Mouse (Mus musculus) hindbrain, embryonic 16.5 days (tissue): ENCODE results near the gene P3h4. TPM values are rescaled to one million over a fixed set of nuclear protein-coding genes. Genes with fewer than 3 reads are reported as not detected.
"Not testable (repeated sequence)": the region's sequence is repeated elsewhere in the genome, so short reads cannot be mapped to it uniquely, and the experiment has no call there.

Experiments used
- ATAC-seq: fragments of 200-750 bp; cut with Nextera tagmentation; 2 replicates; pipeline ENCODE4 v1.8.0; 2017; ENCODE audit warnings: moderate TSS enrichment, moderate library complexity
- H3K27ac ChIP-seq: fragments of 300-500 bp; sonication (generic); 2 replicates; pipeline ENCODE4 v1.5.1; 2014; ENCODE audit warnings: low read depth, mild to moderate bottlenecking, control low read depth, low read length, moderate library complexity
- H3K27me3 ChIP-seq: fragments of 300-500 bp; sonication (generic); replicated peaks from 2 replicates; pipeline ENCODE4 v1.6.1; 2014; ENCODE audit warnings: low read length; ENCODE audit not compliant: control insufficient read depth, insufficient read depth
- H3K36me3 ChIP-seq: fragments of 300-500 bp; sonication (generic); 2 replicates; pipeline ENCODE4 v1.6.1; 2014; ENCODE audit warnings: mild to moderate bottlenecking, low read length, moderate library complexity, mixed read lengths; ENCODE audit not compliant: control insufficient read depth, insufficient read depth
- H3K4me1 ChIP-seq: fragments of 300-500 bp; sonication (generic); 2 replicates; pipeline ENCODE4 v1.6.1; 2014; ENCODE audit warnings: low read depth, low read length; ENCODE audit not compliant: control insufficient read depth, insufficient read depth
- H3K4me2 ChIP-seq: fragments of 300-500 bp; sonication (generic); 2 replicates; pipeline ENCODE4 v1.6.1; 2014; ENCODE audit warnings: mild to moderate bottlenecking, low read length, control low read depth, moderate library complexity
- H3K4me3 ChIP-seq: fragments of 300-500 bp; sonication (generic); 2 replicates; pipeline ENCODE4 v1.5.1; 2014; ENCODE audit warnings: mild to moderate bottlenecking, low read length, control low read depth, moderate library complexity
- H3K9ac ChIP-seq: fragments of 300-500 bp; sonication (generic); 2 replicates; pipeline ENCODE4 v1.6.1; 2014; ENCODE audit warnings: low read depth, mild to moderate bottlenecking, control low read depth, low read length, moderate library complexity
- H3K9me3 ChIP-seq: fragments of 300-500 bp; sonication (generic); 2 replicates; pipeline ENCODE4 v1.6.1; 2014; ENCODE audit warnings: mild to moderate bottlenecking, low read length, moderate library complexity; ENCODE audit not compliant: control insufficient read depth
- WGBS: fragments of 180-500 bp; shearing (Covaris S2); extraction: QIAGEN DNeasy Blood & Tissue Kit; methylation state at CpG from one replicate; pipeline ENCODE4 v1.1.7; 2014; 5-methylcytosine and 5-hydroxymethylcytosine counted together
- microRNA-seq: library from miRNA; unstranded; fragments of <30 nt; microRNA quantifications from one replicate; pipeline ENCODE4, GENCODE M21; 2017
- polyA plus RNA-seq: library from polyadenylated mRNA; unstranded; fragments of >200 nt; fragmentation: Nextera tagmentation; extraction: Ambion mirVana; gene quantifications from 2 replicates; pipeline ENCODE4 v1.2.1, GENCODE M21; 2015

The P3h4 gene
- polyA plus RNA-seq, 1 experiment from 2014 or later, result 21.5 TPM

GRCm38 (mm10) chr11:100361059-100361458 is 53.6 kb downstream of the P3h4 start:
- not testable (repeated sequence) for H3K9me3 ChIP-seq, ATAC-seq
- no CpG with 5 or more reads among the region's 13 CpGs for WGBS

DNA sequence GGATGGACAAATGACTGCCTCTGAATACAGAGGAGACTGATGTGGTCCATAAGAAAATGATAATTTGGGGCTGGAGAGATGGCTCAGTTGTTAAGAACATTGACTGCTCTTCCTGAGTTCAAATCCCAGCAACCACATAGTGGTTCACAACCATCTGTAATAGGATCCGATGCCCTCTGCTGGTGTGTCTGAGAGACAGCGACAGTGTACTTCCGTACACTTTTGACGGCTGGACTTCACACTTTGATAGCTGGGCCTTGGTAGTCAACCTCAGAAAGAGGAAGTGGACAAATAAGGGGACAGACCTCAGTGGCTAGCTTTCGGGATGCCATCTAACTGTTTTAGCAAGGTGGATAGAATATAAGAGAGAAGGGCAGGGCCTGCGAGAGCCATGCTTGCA is 54.5 kb downstream of the P3h4 start:
- H3K4me3 ChIP-seq, result no peak overlapping the region
- H3K27ac ChIP-seq, result no peak overlapping the region
- peaks cover 6% of the 10 kb centered on the region for H3K4me1 ChIP-seq
- H3K36me3 ChIP-seq, result no peaks in the 10 kb centered on the region
- no peak overlapping the region for H3K9ac ChIP-seq
- H3K4me2 ChIP-seq, result no peak overlapping the region
- 83% methylated on average over 6 of the region's 6 CpGs for WGBS
- no peaks in the 10 kb centered on the region for H3K9me3 ChIP-seq
- no peak for ATAC-seq
- no peaks in the 10 kb centered on the region for H3K27me3 ChIP-seq

More at GRCm38 (mm10) chr11:100361059-100361458, 53.6 kb downstream of the P3h4 start:
- H3K27ac ChIP-seq, H3K36me3 ChIP-seq, H3K27me3 ChIP-seq, H3K4me3 ChIP-seq, H3K4me2 ChIP-seq, H3K4me1 ChIP-seq, H3K9ac ChIP-seq: not testable (repeated sequence)

Small RNA genes lying within 50 kb of the gene (microRNA-seq; reads per million reads assigned to microRNA genes)
- gene Gm27374, result not detected

Other genes starting within 250 kb of the P3h4 start
- gene Krt9, start 221.6 kb downstream of the P3h4 start, polyA plus RNA-seq, result 0.08 TPM in 1 of 2 replicates, not detected in the other
- gene Krt14, start 207.3 kb downstream of the P3h4 start, polyA plus RNA-seq, result 0.55 TPM in 1 of 2 replicates, not detected in the other
- gene Krt16, start 165.9 kb downstream of the P3h4 start, polyA plus RNA-seq, result not detected in 2 replicates
- 0.36 and 0.70 TPM in 2 replicates for gene Krt17, start 153.8 kb downstream of the P3h4 start, polyA plus RNA-seq
- not detected in 2 replicates for gene Krt42, start 145.0 kb downstream of the P3h4 start, polyA plus RNA-seq
- 1,208 and 1,248 TPM in 2 replicates for gene Eif1, start 95.0 kb downstream of the P3h4 start, polyA plus RNA-seq
- 0.52 TPM in 1 of 2 replicates, not detected in the other for gene Gast, start 80.4 kb downstream of the P3h4 start, polyA plus RNA-seq
- gene Hap1, start 58.7 kb downstream of the P3h4 start, polyA plus RNA-seq, result 316 and 333 TPM in 2 replicates
- 68.8 and 77.7 TPM in 2 replicates for gene Jup, start 17.1 kb downstream of the P3h4 start, polyA plus RNA-seq
- 29.2 and 33.1 TPM in 2 replicates for gene Fkbp10, start 861 bp upstream of the P3h4 start, polyA plus RNA-seq
- gene Nt5c3b, start 27.0 kb upstream of the P3h4 start, polyA plus RNA-seq, result 127 TPM in 2 replicates
- 0.75 and 1.2 TPM in 2 replicates for gene Klhl10, start 27.1 kb upstream of the P3h4 start, polyA plus RNA-seq
- gene Klhl11, start 57.9 kb upstream of the P3h4 start, polyA plus RNA-seq, result 9.1 and 10.4 TPM in 2 replicates
- gene Acly, start 113.2 kb upstream of the P3h4 start, polyA plus RNA-seq, result 215 and 253 TPM in 2 replicates
- 2.2 and 2.5 TPM in 2 replicates for gene Ttc25, start 130.8 kb upstream of the P3h4 start, polyA plus RNA-seq
- gene Cnp, start 160.1 kb upstream of the P3h4 start, polyA plus RNA-seq, result 72.6 and 85.0 TPM in 2 replicates
- 99.1 and 103 TPM in 2 replicates for gene Nkiras2, start 204.4 kb upstream of the P3h4 start, polyA plus RNA-seq
- 290 and 293 TPM in 2 replicates for gene Dnajc7, start 205.3 kb upstream of the P3h4 start, polyA plus RNA-seq